Mouse (Mus musculus) embryonic facial prominence, embryonic 13.5 days (tissue): ENCODE measurements at regions not wholly inside any gene's neighbourhood (a gene's known extent, or its start where the extent isn't known, plus 50 kb on each side); places are given as distances from the start of the nearest gene placed in this dataset.

ENCODE experiments used
- ATAC-seq: fragments of 200-750 bp; cut with Nextera tagmentation; 2 replicates; pipeline ENCODE4 v1.8.0; 2017; ENCODE audit warnings: low read depth; ENCODE audit not compliant: insufficient number of reproducible peaks, insufficient read depth, low FRiP score, low TSS enrichment
- H3K27ac ChIP-seq: fragments of 300-500 bp; sonication (generic); 2 replicates; pipeline ENCODE4 v1.5.1; 2015; ENCODE audit warnings: moderate library complexity, mild to moderate bottlenecking, inconsistent platforms
- H3K27me3 ChIP-seq: fragments of 300-500 bp; sonication (generic); 2 replicates; pipeline ENCODE4 v1.6.1; 2015; ENCODE audit warnings: mild to moderate bottlenecking, inconsistent platforms
- H3K36me3 ChIP-seq: fragments of 300-500 bp; sonication (generic); 2 replicates; pipeline ENCODE4 v1.6.1; 2015; ENCODE audit warnings: mild to moderate bottlenecking, inconsistent platforms
- H3K4me1 ChIP-seq: fragments of 300-500 bp; sonication (generic); 2 replicates; pipeline ENCODE4 v1.6.1; 2015; ENCODE audit warnings: inconsistent platforms
- H3K4me2 ChIP-seq: fragments of 300-500 bp; sonication (generic); 2 replicates; pipeline ENCODE4 v1.6.1; 2015; ENCODE audit warnings: moderate library complexity, mild to moderate bottlenecking, inconsistent platforms
- H3K4me3 ChIP-seq: fragments of 300-500 bp; sonication (generic); 2 replicates; pipeline ENCODE4 v1.5.1; 2015; ENCODE audit warnings: mild to moderate bottlenecking, inconsistent platforms
- H3K9ac ChIP-seq: fragments of 300-500 bp; sonication (generic); 2 replicates; pipeline ENCODE4 v1.6.1; 2015; ENCODE audit warnings: mild to moderate bottlenecking, inconsistent platforms
- H3K9me3 ChIP-seq: fragments of 300-500 bp; sonication (generic); 2 replicates; pipeline ENCODE4 v1.6.1; 2016; ENCODE audit warnings: inconsistent platforms
- WGBS: fragments of 180-500 bp; shearing (Covaris S2); methylation state at CpG from one replicate; pipeline ENCODE4 v1.1.7; 2015; ENCODE audit warnings: mixed read lengths; 5-methylcytosine and 5-hydroxymethylcytosine counted together

GRCm38 (mm10) chr14:64580862-64581261 lies 476.8 kb downstream of the Prss52 start:
- 41% methylated on average over 6 of the region's 6 CpGs for WGBS
- Histone ChIP-seq H3K4me2 (no peak overlapping the region), H3K27ac (no peak overlapping the region), H3K9ac (no peak overlapping the region), H3K36me3 (no peaks in the 10 kb centered on the region), H3K27me3 (peaks cover 72% of the 10 kb centered on the region), H3K4me3 (no peak overlapping the region), H3K4me1 (no peaks in the 10 kb centered on the region), H3K9me3 (no peaks in the 10 kb centered on the region)
- no peak for ATAC-seq

- no peaks in the 10 kb centered on the region for H3K9me3 ChIP-seq
- H3K36me3 ChIP-seq, result no peaks in the 10 kb centered on the region
- no peak for ATAC-seq
- H3K9ac ChIP-seq, result no peak overlapping the region
- no peak overlapping the region for H3K4me2 ChIP-seq
- WGBS, result 31% methylated on average over 7 of the region's 7 CpGs
- peaks cover under 1% of the 10 kb centered on the region; the same call in 1 of the 2 replicates for H3K4me1 ChIP-seq
- H3K27ac ChIP-seq, result no peak overlapping the region
- no peak overlapping the region for H3K4me3 ChIP-seq
- H3K27me3 ChIP-seq, result peaks cover 81% of the 10 kb centered on the region
Measured at GRCm38 (mm10) chr14:64581705-64582104, 477.6 kb downstream of the Prss52 start.

GRCm38 (mm10) chr14:64582822-64583221 lies 478.7 kb downstream of the Prss52 start:
- H3K4me1 ChIP-seq, result peaks cover 12% of the 10 kb centered on the region
- H3K27ac ChIP-seq, result no peak overlapping the region
- no peak for ATAC-seq
- no peak overlapping the region for H3K4me2 ChIP-seq
- 33% methylated on average over 4 of the region's 4 CpGs for WGBS
- H3K9ac ChIP-seq, result no peak overlapping the region
- H3K36me3 ChIP-seq, result no peaks in the 10 kb centered on the region
- H3K27me3 ChIP-seq, result peaks cover 89% of the 10 kb centered on the region
- H3K4me3 ChIP-seq, result no peak overlapping the region
- no peaks in the 10 kb centered on the region for H3K9me3 ChIP-seq

- Histone ChIP-seq H3K36me3 (no peaks in the 10 kb centered on the region), H3K9me3 (no peaks in the 10 kb centered on the region), H3K9ac (no peak overlapping the region), H3K4me3 (no peak overlapping the region), H3K27ac (no peak overlapping the region), H3K4me2 (no peak overlapping the region), H3K27me3 (peaks cover 98% of the 10 kb centered on the region), H3K4me1 (peaks cover 13% of the 10 kb centered on the region)
- WGBS, result 58% methylated on average over 5 of the region's 5 CpGs
- ATAC-seq, result no peak
Measured at GRCm38 (mm10) chr14:64584221-64584620, 480.1 kb downstream of the Prss52 start.

GRCm38 (mm10) chr14:64585081-64585470 lies 481.0 kb downstream of the Prss52 start:
- H3K4me3 ChIP-seq, result no peak overlapping the region
- 9% methylated on average over 5 of the region's 5 CpGs for WGBS
- no peak overlapping the region for H3K9ac ChIP-seq
- no peak overlapping the region for H3K4me2 ChIP-seq
- H3K36me3 ChIP-seq, result no peaks in the 10 kb centered on the region
- H3K27ac ChIP-seq, result no peak overlapping the region
- H3K9me3 ChIP-seq, result no peaks in the 10 kb centered on the region
- H3K4me1 ChIP-seq, result peaks cover 19% of the 10 kb centered on the region
- no peak for ATAC-seq
- peaks cover 98% of the 10 kb centered on the region for H3K27me3 ChIP-seq

GRCm38 (mm10) chr14:64585471-64586192 lies 481.5 kb downstream of the Prss52 start:
- Histone ChIP-seq H3K4me2 (no peak overlapping the region), H3K27ac (no peak overlapping the region), H3K9ac (no peak overlapping the region), H3K36me3 (no peaks in the 10 kb centered on the region), H3K27me3 (peaks cover 98% of the 10 kb centered on the region), H3K9me3 (no peaks in the 10 kb centered on the region), H3K4me3 (no peak overlapping the region), H3K4me1 (peaks cover 25% of the 10 kb centered on the region)
- 4% methylated on average over 28 of the region's 28 CpGs for WGBS
- no peak for ATAC-seq

GRCm38 (mm10) chr14:64586386-64586859 lies 482.3 kb downstream of the Prss52 start:
- Histone ChIP-seq H3K4me3 (peak overlapping the region; percentile 48), H3K36me3 (no peaks in the 10 kb centered on the region), H3K27ac (no peak overlapping the region), H3K4me1 (peaks cover 26% of the 10 kb centered on the region), H3K9ac (no peak overlapping the region), H3K9me3 (no peaks in the 10 kb centered on the region), H3K27me3 (peaks cover 99% of the 10 kb centered on the region), H3K4me2 (peak overlapping the region; percentile 83)
- WGBS, result 4% methylated on average over 12 of the region's 12 CpGs
- no peak for ATAC-seq

GRCm38 (mm10) chr14:64586860-64587698 lies 483.0 kb downstream of the Prss52 start:
- H3K36me3 ChIP-seq, result no peaks in the 10 kb centered on the region
- under 1% methylated on average over 58 of the region's 58 CpGs for WGBS
- H3K27me3 ChIP-seq, result peaks cover 99% of the 10 kb centered on the region
- ATAC-seq, result no peak
- peak overlapping the region; percentile 51; the same call in 1 of the 2 replicates for H3K9ac ChIP-seq
- peak overlapping the region; percentile 83 for H3K4me2 ChIP-seq
- H3K9me3 ChIP-seq, result no peaks in the 10 kb centered on the region
- H3K27ac ChIP-seq, result no peak overlapping the region
- peaks cover 26% of the 10 kb centered on the region for H3K4me1 ChIP-seq
- peak overlapping the region; percentile 48 for H3K4me3 ChIP-seq

- no peak overlapping the region for H3K27ac ChIP-seq
- peaks cover 26% of the 10 kb centered on the region for H3K4me1 ChIP-seq
- ATAC-seq, result no peak
- peaks cover 99% of the 10 kb centered on the region for H3K27me3 ChIP-seq
- 0 out of 2 replicates have a peak overlapping the region, but pooled peaks have one; percentile 51 for H3K9ac ChIP-seq
- H3K4me2 ChIP-seq, result peak overlapping the region; percentile 83
- H3K9me3 ChIP-seq, result no peaks in the 10 kb centered on the region
- no peaks in the 10 kb centered on the region for H3K36me3 ChIP-seq
- 2% methylated on average over 40 of the region's 40 CpGs for WGBS
- peak overlapping the region; percentile 48 for H3K4me3 ChIP-seq
Measured at GRCm38 (mm10) chr14:64587699-64588434, 483.8 kb downstream of the Prss52 start.

GRCm38 (mm10) chr14:64588561-64588960 lies 484.5 kb downstream of the Prss52 start:
- Histone ChIP-seq H3K9me3 (no peaks in the 10 kb centered on the region), H3K27me3 (peaks cover 99% of the 10 kb centered on the region), H3K4me2 (peak overlapping the region; percentile 83; the same call in 1 of the 2 replicates), H3K4me1 (peaks cover 26% of the 10 kb centered on the region), H3K27ac (no peak overlapping the region), H3K36me3 (no peaks in the 10 kb centered on the region), H3K4me3 (no peak overlapping the region), H3K9ac (no peak overlapping the region)
- ATAC-seq, result no peak
- under 1% methylated on average over 23 of the region's 23 CpGs for WGBS

GRCm38 (mm10) chr14:64589126-64589525 lies 485.0 kb downstream of the Prss52 start:
- Histone ChIP-seq H3K4me2 (peak overlapping the region; percentile 60; the same call in 1 of the 2 replicates), H3K27ac (no peak overlapping the region), H3K9ac (no peak overlapping the region), H3K36me3 (no peaks in the 10 kb centered on the region), H3K9me3 (no peaks in the 10 kb centered on the region), H3K27me3 (peaks cover 99% of the 10 kb centered on the region), H3K4me1 (peaks cover 26% of the 10 kb centered on the region), H3K4me3 (0 out of 2 replicates have a peak overlapping the region, but pooled peaks have one; percentile 38)
- WGBS, result 0% methylated on average over 2 of the region's 2 CpGs
- no peak for ATAC-seq
